Mouse (Mus musculus) thymus, adult 2 months (tissue): ENCODE results near the gene 9130409I23Rik. TPM values are rescaled to one million over a fixed set of nuclear protein-coding genes. Genes with fewer than 3 reads are reported as not detected.

ENCODE experiments used
- DNase-seq: peaks from one replicate; pipeline ENCODE4 v3.0.0; 2021
- H3K27ac ChIP-seq: fragments of 200-500 bp; 2 replicates; pipeline ENCODE4 v1.5.1; 2012; ENCODE audit warnings: low read length, control low read depth; ENCODE audit not compliant: control insufficient read depth, insufficient read depth
- H3K27me3 ChIP-seq: fragments of 200-500 bp; 2 replicates; pipeline ENCODE4 v1.6.1; 2012; ENCODE audit warnings: mild to moderate bottlenecking, low read length, moderate library complexity, mixed read lengths; ENCODE audit not compliant: control insufficient read depth, insufficient read depth
- H3K36me3 ChIP-seq: fragments of 200-500 bp; 2 replicates; pipeline ENCODE4 v1.6.1; 2012; ENCODE audit warnings: mild to moderate bottlenecking, low read length, moderate library complexity; ENCODE audit not compliant: control insufficient read depth, insufficient read depth
- H3K4me1 ChIP-seq: fragments of 200-500 bp; replicated peaks from 2 replicates; pipeline ENCODE4 v1.6.1; 2012; ENCODE audit warnings: low read length; ENCODE audit not compliant: control insufficient read depth, insufficient read depth
- H3K4me3 ChIP-seq: fragments of 200-500 bp; 2 replicates; pipeline ENCODE4 v1.5.1; 2012; ENCODE audit warnings: mild to moderate bottlenecking, low read length, control low read depth, moderate library complexity; ENCODE audit not compliant: control insufficient read depth, insufficient read depth
- CTCF ChIP-seq: fragments of 200-500 bp; IDR thresholded peaks from 2 replicates; pipeline ENCODE4 v1.5.1; 2012; ENCODE audit warnings: mild to moderate bottlenecking, control low read depth, low read length, moderate library complexity, borderline replicate concordance; ENCODE audit not compliant: control insufficient read depth, poor library complexity, insufficient read depth; ENCODE audit errors: extremely low read depth
- POLR2A ChIP-seq: fragments of 200-500 bp; IDR thresholded peaks from 2 replicates; pipeline ENCODE4 v1.6.1; 2012; ENCODE audit warnings: mild to moderate bottlenecking, low read length, control low read depth, moderate library complexity; ENCODE audit not compliant: control insufficient read depth, poor library complexity, insufficient read depth; ENCODE audit errors: extremely low read depth
- WGBS: fragments of 180-500 bp; shearing (Covaris S2); methylation state at CpG from one replicate; pipeline ENCODE4 v1.1.7; 2018; 5-methylcytosine and 5-hydroxymethylcytosine counted together
- polyA plus RNA-seq: library from polyadenylated mRNA; depleted of rRNA; stranded (reverse); fragments of >200 nt; gene quantifications from 2 replicates; pipeline ENCODE4 v1.2.3, GENCODE M21; 2012; rRNA removed

Gene 9130409I23Rik
- polyA plus RNA-seq, 1 experiment: 0.09 TPM

DNA sequence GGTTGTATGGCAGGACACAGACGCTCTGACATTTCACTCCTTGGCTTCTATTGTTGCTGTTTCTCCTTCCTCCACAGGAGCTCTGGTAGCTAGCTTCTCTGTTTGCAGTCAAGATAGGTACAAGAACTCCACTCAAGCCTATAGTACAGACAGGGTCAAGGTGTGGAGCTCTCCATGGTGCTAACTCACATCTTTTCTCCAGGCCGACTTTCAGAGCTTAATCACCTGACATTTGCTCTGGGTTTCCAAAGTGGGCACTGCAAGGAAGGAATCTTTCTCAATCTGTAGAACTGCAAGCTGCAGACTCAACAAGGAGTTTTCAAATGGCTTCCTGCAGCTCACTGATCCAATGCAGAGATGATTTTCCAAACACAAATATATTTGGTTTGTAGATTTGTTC, 33.0 kb downstream of the 9130409I23Rik start:
- H3K36me3 ChIP-seq: no peaks in the 10 kb centered on the region
- no peak for DNase-seq
- H3K27me3 ChIP-seq: no peaks in the 10 kb centered on the region
- no peaks in the 10 kb centered on the region for H3K4me1 ChIP-seq
- 49% methylated on average over 2 of the region's 2 CpGs for WGBS
- H3K4me3 ChIP-seq: no peak overlapping the region
- TF ChIP-seq POLR2A: no peak
- TF ChIP-seq CTCF: no peak
- H3K27ac ChIP-seq: no peak overlapping the region

DNA sequence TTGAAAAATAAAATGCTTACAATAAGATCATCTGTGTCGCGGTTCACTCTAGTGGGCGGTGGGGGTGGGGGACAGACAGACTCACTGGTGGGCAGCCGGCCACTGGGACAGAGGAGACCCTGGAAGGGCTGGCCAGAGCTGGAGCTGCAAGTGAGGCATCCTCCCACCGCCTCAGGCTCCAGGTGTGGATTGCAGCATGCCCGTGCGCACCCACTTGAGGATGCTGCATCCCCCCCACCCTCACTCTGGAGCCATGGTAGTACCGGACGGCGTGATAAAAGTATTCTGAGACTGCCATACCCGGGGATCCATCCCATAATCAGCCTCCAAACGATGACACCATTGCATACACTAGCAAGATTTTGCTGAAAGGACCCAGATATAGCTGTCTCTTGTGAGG, 39.0 kb downstream of the 9130409I23Rik start:
- H3K27ac ChIP-seq: no peak overlapping the region
- peaks cover 21% of the 10 kb centered on the region for H3K36me3 ChIP-seq
- TF ChIP-seq CTCF (no peak), POLR2A (no peak)
- H3K27me3 ChIP-seq: no peaks in the 10 kb centered on the region
- 86% methylated on average over 12 of the region's 12 CpGs for WGBS
- no peaks in the 10 kb centered on the region for H3K4me1 ChIP-seq
- H3K4me3 ChIP-seq: no peak overlapping the region
- no peak for DNase-seq

Other genes starting within 250 kb of the 9130409I23Rik start
- gene H3f3a, start 237.3 kb upstream of the 9130409I23Rik start, polyA plus RNA-seq: 750 and 796 TPM in 2 replicates
- 18.4 and 19.4 TPM in 2 replicates for gene Sde2, start 200.1 kb upstream of the 9130409I23Rik start, polyA plus RNA-seq
- gene Lefty2, start 158.1 kb upstream of the 9130409I23Rik start, polyA plus RNA-seq: 0.98 and 1.9 TPM in 2 replicates
- gene Pycr2, start 146.9 kb upstream of the 9130409I23Rik start, polyA plus RNA-seq: 101 and 106 TPM in 2 replicates
- gene Lefty1, start 116.2 kb upstream of the 9130409I23Rik start, polyA plus RNA-seq: 6.0 and 6.4 TPM in 2 replicates
- 47.3 and 49.3 TPM in 2 replicates for gene Tmem63a, start 108.9 kb upstream of the 9130409I23Rik start, polyA plus RNA-seq
- gene Ephx1, start 30.3 kb upstream of the 9130409I23Rik start, polyA plus RNA-seq: 33.2 and 39.3 TPM in 2 replicates
- gene Nvl, start 93.0 kb downstream of the 9130409I23Rik start, polyA plus RNA-seq: 21.7 and 24.5 TPM in 2 replicates
- 12.6 and 17.1 TPM in 2 replicates for gene Cnih4, start 93.5 kb downstream of the 9130409I23Rik start, polyA plus RNA-seq
- 62.4 and 74.9 TPM in 2 replicates for gene Wdr26, start 160.8 kb downstream of the 9130409I23Rik start, polyA plus RNA-seq